Mouse (Mus musculus) cortical plate, adult 2 months (tissue): ENCODE measurements around the gene Klhl36. TPM values are rescaled to one million over a fixed set of nuclear protein-coding genes. Genes with fewer than 3 reads are reported as not detected.
A peak's percentile ranks its signal among the peaks of the same experiment; 100 is the strongest.

Experiments used
- H3K27ac ChIP-seq: fragments of 200-500 bp; 2 replicates; pipeline ENCODE4 v1.5.1; 2012; ENCODE audit warnings: low read length, control low read depth, inconsistent platforms; ENCODE audit not compliant: insufficient read depth
- H3K4me1 ChIP-seq: fragments of 200-500 bp; 2 replicates; pipeline ENCODE4 v1.6.1; 2011; ENCODE audit warnings: low read length; ENCODE audit not compliant: control insufficient read depth, insufficient read depth
- H3K4me3 ChIP-seq: fragments of 200-500 bp; 2 replicates; pipeline ENCODE4 v1.5.1; 2011; ENCODE audit warnings: mild to moderate bottlenecking, low read length, control low read depth; ENCODE audit not compliant: insufficient read depth
- CTCF ChIP-seq: fragments of 200-500 bp; IDR thresholded peaks from 2 replicates; pipeline ENCODE4 v1.5.1; 2011; ENCODE audit warnings: mild to moderate bottlenecking, control low read depth, low read length; ENCODE audit not compliant: insufficient read depth; ENCODE audit errors: extremely low read depth
- POLR2A ChIP-seq: fragments of 200-500 bp; IDR thresholded peaks from 2 replicates; pipeline ENCODE4 v1.6.1; 2011; ENCODE audit warnings: mild to moderate bottlenecking, low read length, control low read depth; ENCODE audit not compliant: insufficient read depth; ENCODE audit errors: extremely low read depth
- polyA plus RNA-seq: library from polyadenylated mRNA; depleted of rRNA; stranded (reverse); fragments of >200 nt; gene quantifications from 2 replicates; pipeline ENCODE4 v1.2.3, GENCODE M21; 2012

The Klhl36 gene
- polyA plus RNA-seq, 1 experiment: 7.4 TPM

DNA sequence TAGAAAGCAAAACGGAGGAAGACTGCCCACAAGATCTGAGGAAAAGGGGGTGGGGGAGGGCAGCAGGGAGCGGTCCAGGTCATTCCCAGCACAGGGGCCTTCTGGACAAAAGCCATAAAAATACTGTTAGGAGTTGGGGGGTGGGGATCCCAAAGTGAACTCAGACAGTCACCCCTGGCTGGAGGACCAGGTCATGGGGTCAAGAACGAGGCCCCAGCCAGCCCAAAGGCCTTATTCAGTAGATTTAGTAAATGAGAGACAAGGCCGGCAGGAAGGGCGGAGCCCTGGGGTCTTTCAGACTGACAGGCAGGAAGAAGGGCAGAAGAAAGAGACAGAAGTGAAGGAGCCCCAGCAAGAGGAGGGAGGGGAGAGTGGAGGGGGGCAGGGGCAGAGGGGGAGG is 29.1 kb upstream of the Klhl36 start:
- no peak for TF ChIP-seq POLR2A
- TF ChIP-seq CTCF: no peak
- peaks cover 23% of the 10 kb centered on the region for H3K4me1 ChIP-seq
- no peak overlapping the region for H3K4me3 ChIP-seq
- no peak overlapping the region for H3K27ac ChIP-seq

DNA sequence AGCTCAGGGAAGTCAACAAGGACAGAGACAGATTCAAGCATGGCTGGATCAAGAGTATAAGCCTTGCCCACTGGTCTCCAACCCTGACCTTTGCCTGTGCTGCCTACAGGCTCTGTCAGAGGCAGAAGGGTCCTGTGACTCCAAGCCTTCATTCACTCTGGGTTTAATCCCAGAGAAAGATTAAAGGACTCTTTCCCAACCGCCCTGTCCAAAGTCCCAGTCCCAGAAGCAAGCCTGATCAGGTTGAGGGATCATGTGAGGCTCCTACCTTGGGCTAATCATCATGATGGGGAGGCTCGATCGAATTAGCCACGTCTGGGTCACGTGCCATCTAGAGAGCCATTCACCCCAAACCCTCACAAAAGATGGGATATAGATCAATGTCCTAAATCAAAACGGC is 27.4 kb upstream of the Klhl36 start:
- TF ChIP-seq POLR2A: no peak
- no peak for TF ChIP-seq CTCF
- Histone ChIP-seq H3K4me1 (peaks cover 24% of the 10 kb centered on the region), H3K4me3 (no peak overlapping the region), H3K27ac (no peak overlapping the region)

DNA sequence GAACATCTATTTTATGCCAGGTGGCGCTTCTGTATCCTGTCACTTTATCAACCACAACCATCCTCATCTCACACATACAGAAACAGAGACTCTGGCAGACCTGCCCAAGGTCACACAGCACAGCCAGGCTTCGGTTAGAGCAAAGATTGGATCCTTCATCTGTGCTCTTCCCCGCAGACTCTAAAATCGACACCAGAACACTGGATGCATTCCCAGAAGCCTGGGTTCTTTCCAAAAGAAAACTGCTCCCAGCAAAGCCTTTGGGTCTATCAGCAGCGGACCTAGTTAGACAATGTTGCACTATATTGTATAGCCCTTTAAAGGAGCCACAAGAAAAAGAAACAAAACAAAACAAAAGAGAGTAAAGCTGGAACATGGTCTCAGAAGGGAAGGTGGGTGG is 26.8 kb upstream of the Klhl36 start:
- no peak overlapping the region for H3K4me3 ChIP-seq
- TF ChIP-seq CTCF (no peak), POLR2A (no peak)
- no peak overlapping the region for H3K27ac ChIP-seq
- H3K4me1 ChIP-seq: peaks cover 22% of the 10 kb centered on the region

DNA sequence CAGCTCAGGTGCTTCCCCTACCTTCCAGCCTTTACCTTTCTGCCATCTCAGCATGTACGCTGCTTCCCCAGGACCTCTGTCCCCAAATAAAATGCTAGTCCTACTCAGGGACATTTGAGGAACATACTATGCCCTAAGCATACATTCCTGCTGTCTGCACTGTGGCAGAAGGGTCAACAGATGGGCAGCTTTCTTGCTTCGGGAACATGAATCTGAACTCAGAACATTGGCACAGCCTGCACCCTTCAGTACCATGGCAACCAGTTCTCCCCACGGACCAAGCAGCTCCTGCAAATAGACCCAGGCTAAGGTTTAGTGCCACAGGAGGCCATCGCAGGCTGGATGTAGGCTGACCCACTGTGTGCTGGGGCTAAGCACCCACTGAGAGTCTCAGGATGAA is 25.2 kb upstream of the Klhl36 start:
- Histone ChIP-seq H3K27ac (no peak overlapping the region), H3K4me1 (peaks cover 13% of the 10 kb centered on the region), H3K4me3 (no peak overlapping the region)
- TF ChIP-seq POLR2A (no peak), CTCF (no peak)

DNA sequence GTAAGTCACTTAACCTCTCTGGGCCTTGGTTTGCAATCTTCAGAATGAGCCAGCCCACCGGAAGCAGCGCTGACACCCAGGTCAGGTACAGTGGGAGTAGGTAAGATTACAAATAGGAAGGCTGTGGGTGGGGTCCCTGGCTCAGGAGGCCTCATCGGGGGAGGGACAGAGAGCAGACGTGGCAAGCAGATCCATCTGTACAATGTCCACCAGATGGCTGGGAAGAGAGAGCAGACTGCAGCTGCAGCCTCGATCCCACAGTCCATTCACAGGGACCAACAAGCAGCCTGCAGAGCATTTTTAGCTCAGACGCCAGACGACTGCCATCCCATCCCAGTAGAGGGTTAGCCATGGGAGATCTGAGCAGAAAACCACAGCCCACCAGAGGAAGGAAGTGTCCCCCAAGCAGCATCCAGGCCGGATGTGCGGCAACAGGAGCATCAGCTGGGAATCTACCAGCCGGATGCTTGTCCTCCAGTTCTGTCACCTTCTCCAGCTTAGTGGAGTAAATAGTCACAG is 24.5 kb upstream of the Klhl36 start:
- Histone ChIP-seq H3K4me3 (peak overlapping the region; percentile 80; the same call in 1 of the 2 replicates), H3K27ac (no peak overlapping the region), H3K4me1 (peaks cover 11% of the 10 kb centered on the region)
- TF ChIP-seq CTCF: no peak
- TF ChIP-seq POLR2A: no peak

DNA sequence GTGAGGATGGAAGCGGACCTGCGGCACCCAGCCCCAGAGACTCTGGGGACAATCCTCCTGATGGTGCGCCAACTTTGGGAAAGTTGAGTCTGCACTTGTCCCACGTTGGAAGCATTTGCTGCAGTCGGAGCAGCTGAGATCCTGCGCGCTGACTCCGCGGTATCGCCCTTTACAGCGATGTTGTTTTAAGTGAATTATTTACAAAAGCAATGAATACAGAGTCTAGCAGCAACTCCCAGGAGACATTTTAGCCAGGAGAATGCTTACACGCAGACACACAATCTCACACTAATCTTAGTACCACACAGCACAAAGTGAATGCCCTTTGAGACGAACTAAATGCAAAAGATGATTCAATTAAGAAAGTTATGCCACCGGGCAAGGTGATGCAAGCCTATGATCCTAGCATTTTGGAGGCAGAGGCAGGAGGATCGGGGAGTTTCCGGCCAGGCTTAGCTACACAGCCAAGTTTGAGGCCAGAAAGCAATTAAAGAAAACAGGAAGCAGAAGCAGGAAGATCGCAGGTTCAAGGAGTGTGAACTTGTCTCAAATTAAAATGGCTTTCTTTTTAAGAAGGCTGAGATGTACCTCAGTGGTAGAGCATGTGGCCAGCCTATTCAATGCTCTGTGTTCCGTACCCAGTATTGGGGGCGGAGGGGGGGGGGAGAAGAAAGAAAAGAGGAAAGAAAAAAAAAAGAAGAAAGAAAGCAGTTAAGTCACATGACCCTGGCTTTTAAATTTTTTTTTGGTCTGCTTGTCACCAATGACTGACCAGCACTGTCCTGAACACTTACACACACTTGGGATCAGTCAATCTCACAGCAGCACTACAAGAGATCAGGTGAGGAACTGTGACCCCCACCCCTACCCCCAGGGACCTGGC is 23.7 kb upstream of the Klhl36 start:
- Histone ChIP-seq H3K27ac (no peak overlapping the region), H3K4me1 (peaks cover 10% of the 10 kb centered on the region), H3K4me3 (peak overlapping the region; percentile 80)
- no peak for TF ChIP-seq CTCF
- TF ChIP-seq POLR2A: no peak

DNA sequence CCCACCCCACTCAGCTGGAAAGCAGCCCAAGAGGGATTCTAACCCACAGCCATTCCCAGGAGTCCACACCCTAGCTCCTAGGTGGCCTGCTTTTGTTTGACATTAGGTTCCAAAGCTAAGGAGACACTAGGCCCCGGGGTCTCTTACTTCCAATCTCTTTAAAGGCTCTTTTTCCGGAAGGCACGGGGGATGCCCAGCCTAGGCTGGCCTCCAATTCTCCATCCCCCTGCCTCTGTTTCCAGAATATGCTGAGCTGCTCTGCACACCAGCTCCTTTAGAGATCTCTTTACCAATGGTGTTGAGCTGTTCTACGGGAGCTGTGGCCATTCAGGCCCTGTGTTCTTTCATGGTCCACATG is 23.1 kb upstream of the Klhl36 start:
- H3K4me1 ChIP-seq: peaks cover 10% of the 10 kb centered on the region
- peak overlapping the region; percentile 80 for H3K4me3 ChIP-seq
- no peak overlapping the region for H3K27ac ChIP-seq
- no peak for TF ChIP-seq CTCF
- TF ChIP-seq POLR2A: no peak

DNA sequence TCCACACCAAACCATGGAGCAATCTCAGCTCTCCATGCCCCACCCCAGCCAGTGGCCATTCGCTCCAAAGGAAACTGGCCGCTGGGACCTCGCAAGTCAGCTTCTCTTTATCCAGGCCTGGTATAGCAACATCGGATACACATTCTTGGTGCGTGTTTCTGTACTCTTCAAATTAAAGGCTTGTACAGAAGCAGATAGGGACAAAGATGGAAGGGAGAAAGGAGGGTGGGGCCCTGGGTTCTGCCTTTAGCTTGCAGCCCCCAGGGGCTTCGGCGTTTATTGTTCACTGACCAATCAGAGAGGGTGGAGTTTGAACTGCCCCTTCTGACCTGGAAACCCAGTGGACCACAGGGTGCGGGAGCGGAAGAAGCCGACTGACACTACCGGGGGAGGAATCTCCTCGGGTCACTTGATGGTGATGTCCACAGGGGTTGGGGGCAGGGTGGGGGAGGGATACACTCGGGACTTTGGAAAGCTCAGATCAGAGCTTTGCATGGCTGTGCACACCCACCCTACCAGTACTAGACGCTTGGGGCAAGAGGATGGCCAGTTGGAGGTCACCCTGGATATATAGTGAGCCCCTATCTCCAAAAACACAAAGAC is 22.5 kb upstream of the Klhl36 start:
- Histone ChIP-seq H3K4me3 (peak overlapping the region; percentile 80), H3K27ac (no peak overlapping the region), H3K4me1 (peaks cover 10% of the 10 kb centered on the region)
- TF ChIP-seq CTCF (no peak), POLR2A (no peak)

DNA sequence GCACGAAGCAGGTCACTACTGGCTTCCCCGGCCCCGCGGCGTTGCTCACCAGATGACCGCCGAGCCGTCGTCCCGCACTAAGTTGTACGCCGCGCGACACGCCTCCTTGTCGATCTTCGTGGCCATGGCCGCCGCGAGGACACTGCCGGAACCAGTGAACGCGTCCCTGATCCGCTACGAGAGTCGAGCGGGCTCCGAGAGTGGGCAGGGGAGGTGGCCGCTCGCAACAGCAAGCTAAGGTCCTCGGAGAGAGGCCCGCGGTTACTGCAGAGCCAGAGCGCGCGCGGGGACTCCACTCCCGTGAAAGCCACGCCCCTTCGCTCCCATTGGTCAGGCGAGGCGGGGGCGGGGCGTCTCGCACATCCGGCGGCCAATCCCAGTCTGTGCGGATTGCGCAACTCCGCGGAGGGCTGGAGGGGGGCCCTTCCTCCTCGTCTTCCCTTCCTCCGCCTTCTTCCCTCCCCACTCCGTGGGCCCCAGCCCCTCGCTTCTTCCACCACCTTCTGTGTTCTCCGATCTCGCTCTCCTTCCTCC is 21.7 kb upstream of the Klhl36 start, which contains the start of gene Cotl1:
Gene Cotl1, minus strand, starts transcription at position 270 of the 534 bp plus-strand sequence.
- TF ChIP-seq CTCF: no peak
- TF ChIP-seq POLR2A: peak; percentile 98
- Histone ChIP-seq H3K4me1 (peaks cover 8% of the 10 kb centered on the region), H3K4me3 (peak within 1 kb of the TSS; percentile 80), H3K27ac (no peak within 1 kb of the TSS)
